Mouse (Mus musculus): ENCODE data around the gene Camk2d. TPM values are rescaled to one million over a fixed set of nuclear protein-coding genes. Genes with fewer than 3 reads are reported as not detected.

The Camk2d gene
- polyA plus RNA-seq, 1 experiment from 2014 or later = 29.9 TPM

- Histone ChIP-seq H3K4me2 (replicated peaks) (no peak overlapping the region), H3K36me3 (no peaks in the 10 kb centered on the region), H3K9ac (replicated peaks) (no peak overlapping the region), H3K4me3 (no peak overlapping the region), H3K27me3 (no peaks in the 10 kb centered on the region), H3K9me3 (no peaks in the 10 kb centered on the region), H3K4me1 (no peaks in the 10 kb centered on the region; the same call in 1 of the 2 replicates), H3K27ac (replicated peaks) (no peak overlapping the region)
- WGBS = 57% methylated on average over 11 of the region's 11 CpGs
- no peak for ATAC-seq (replicated peaks)
These were observed 17.5 kb downstream of the Camk2d start for GRCm38 (mm10) chr3:126613510-126614128.

- H3K27ac ChIP-seq (replicated peaks) = no peak overlapping the region
- no peak overlapping the region for H3K4me2 ChIP-seq (replicated peaks)
- H3K4me1 ChIP-seq = no peaks in the 10 kb centered on the region; the same call in 1 of the 2 replicates
- 85% methylated on average over 6 of the region's 6 CpGs for WGBS
- no peaks in the 10 kb centered on the region for H3K27me3 ChIP-seq
- ATAC-seq (replicated peaks) = no peak
- H3K9ac ChIP-seq (replicated peaks) = no peak overlapping the region
- no peaks in the 10 kb centered on the region for H3K36me3 ChIP-seq
- no peaks in the 10 kb centered on the region for H3K9me3 ChIP-seq
- no peak overlapping the region for H3K4me3 ChIP-seq
These were observed 19.2 kb downstream of the Camk2d start for GRCm38 (mm10) chr3:126615306-126615705.

- no peak for ATAC-seq (replicated peaks)
- H3K27me3 ChIP-seq = no peaks in the 10 kb centered on the region
- no peak overlapping the region for H3K4me2 ChIP-seq (replicated peaks)
- H3K4me3 ChIP-seq = no peak overlapping the region
- no peaks in the 10 kb centered on the region for H3K36me3 ChIP-seq
- no peaks in the 10 kb centered on the region for H3K9me3 ChIP-seq
- WGBS = 88% methylated on average over 6 of the region's 6 CpGs
- H3K27ac ChIP-seq (replicated peaks) = no peak overlapping the region
- no peak overlapping the region for H3K9ac ChIP-seq (replicated peaks)
- H3K4me1 ChIP-seq = no peaks in the 10 kb centered on the region
These were observed 24.1 kb downstream of the Camk2d start for GRCm38 (mm10) chr3:126620152-126620551.

GRCm38 (mm10) chr3:126622509-126622908 lies 26.4 kb downstream of the Camk2d start:
- 98% methylated on average over 2 of the region's 2 CpGs for WGBS
- no peaks in the 10 kb centered on the region for H3K27me3 ChIP-seq
- no peaks in the 10 kb centered on the region for H3K36me3 ChIP-seq
- no peak overlapping the region for H3K4me2 ChIP-seq (replicated peaks)
- no peak for ATAC-seq (replicated peaks)
- H3K4me1 ChIP-seq = no peaks in the 10 kb centered on the region
- no peak overlapping the region for H3K27ac ChIP-seq (replicated peaks)
- H3K9ac ChIP-seq (replicated peaks) = no peak overlapping the region
- no peaks in the 10 kb centered on the region for H3K9me3 ChIP-seq
- no peak overlapping the region for H3K4me3 ChIP-seq

GRCm38 (mm10) chr3:126624994-126625763 lies 29.1 kb downstream of the Camk2d start:
- 84% methylated on average over 11 of the region's 11 CpGs for WGBS
- Histone ChIP-seq H3K4me3 (no peak overlapping the region), H3K4me2 (replicated peaks) (no peak overlapping the region), H3K4me1 (no peaks in the 10 kb centered on the region), H3K27ac (replicated peaks) (no peak overlapping the region), H3K9me3 (no peaks in the 10 kb centered on the region), H3K9ac (replicated peaks) (no peak overlapping the region), H3K27me3 (no peaks in the 10 kb centered on the region), H3K36me3 (no peaks in the 10 kb centered on the region)
- no peak for ATAC-seq (replicated peaks)

- no peaks in the 10 kb centered on the region for H3K36me3 ChIP-seq
- H3K4me3 ChIP-seq = no peak overlapping the region
- no peak overlapping the region for H3K4me2 ChIP-seq (replicated peaks)
- H3K9me3 ChIP-seq = no peaks in the 10 kb centered on the region
- H3K4me1 ChIP-seq = no peaks in the 10 kb centered on the region
- 87% methylated on average over 8 of the region's 8 CpGs for WGBS
- no peaks in the 10 kb centered on the region for H3K27me3 ChIP-seq
- H3K9ac ChIP-seq (replicated peaks) = no peak overlapping the region
- no peak for ATAC-seq (replicated peaks)
- no peak overlapping the region for H3K27ac ChIP-seq (replicated peaks)
These were observed 29.6 kb downstream of the Camk2d start for GRCm38 (mm10) chr3:126625764-126626040.

- Histone ChIP-seq H3K9ac (replicated peaks) (no peak overlapping the region), H3K27ac (replicated peaks) (no peak overlapping the region), H3K9me3 (no peaks in the 10 kb centered on the region), H3K27me3 (no peaks in the 10 kb centered on the region), H3K36me3 (no peaks in the 10 kb centered on the region), H3K4me2 (replicated peaks) (no peak overlapping the region), H3K4me1 (no peaks in the 10 kb centered on the region), H3K4me3 (no peak overlapping the region)
- ATAC-seq (replicated peaks) = no peak
- WGBS = 91% methylated on average over 4 of the region's 4 CpGs
These were observed 31.9 kb downstream of the Camk2d start for GRCm38 (mm10) chr3:126627968-126628367.

GRCm38 (mm10) chr3:126628380-126628779 lies 32.3 kb downstream of the Camk2d start:
- no peak overlapping the region for H3K4me2 ChIP-seq (replicated peaks)
- H3K4me1 ChIP-seq = no peaks in the 10 kb centered on the region
- H3K9me3 ChIP-seq = no peaks in the 10 kb centered on the region
- no peaks in the 10 kb centered on the region for H3K36me3 ChIP-seq
- H3K27me3 ChIP-seq = no peaks in the 10 kb centered on the region
- ATAC-seq (replicated peaks) = no peak
- H3K4me3 ChIP-seq = no peak overlapping the region
- H3K27ac ChIP-seq (replicated peaks) = no peak overlapping the region
- H3K9ac ChIP-seq (replicated peaks) = no peak overlapping the region
- 77% methylated on average over 3 of the region's 3 CpGs for WGBS

GRCm38 (mm10) chr3:126629040-126629439 lies 32.9 kb downstream of the Camk2d start:
- Histone ChIP-seq H3K9ac (replicated peaks) (no peak overlapping the region), H3K27ac (replicated peaks) (no peak overlapping the region), H3K4me3 (no peak overlapping the region), H3K4me2 (replicated peaks) (no peak overlapping the region), H3K36me3 (no peaks in the 10 kb centered on the region), H3K9me3 (no peaks in the 10 kb centered on the region), H3K27me3 (no peaks in the 10 kb centered on the region), H3K4me1 (no peaks in the 10 kb centered on the region)
- no peak for ATAC-seq (replicated peaks)
- 87% methylated on average over 2 of the region's 2 CpGs for WGBS

GRCm38 (mm10) chr3:126630111-126630869 lies 34.2 kb downstream of the Camk2d start:
- no peaks in the 10 kb centered on the region for H3K4me1 ChIP-seq
- no peak overlapping the region for H3K9ac ChIP-seq (replicated peaks)
- no peak overlapping the region for H3K4me2 ChIP-seq (replicated peaks)
- H3K36me3 ChIP-seq = no peaks in the 10 kb centered on the region
- WGBS = 75% methylated on average over 19 of the region's 19 CpGs
- no peaks in the 10 kb centered on the region for H3K27me3 ChIP-seq
- no peaks in the 10 kb centered on the region for H3K9me3 ChIP-seq
- no peak for ATAC-seq (replicated peaks)
- no peak overlapping the region for H3K27ac ChIP-seq (replicated peaks)
- no peak overlapping the region for H3K4me3 ChIP-seq

GRCm38 (mm10) chr3:126631583-126631982 lies 35.5 kb downstream of the Camk2d start:
- H3K27me3 ChIP-seq = no peaks in the 10 kb centered on the region
- H3K27ac ChIP-seq (replicated peaks) = no peak overlapping the region
- H3K9me3 ChIP-seq = no peaks in the 10 kb centered on the region
- ATAC-seq (replicated peaks) = no peak
- H3K4me1 ChIP-seq = no peaks in the 10 kb centered on the region
- H3K4me2 ChIP-seq (replicated peaks) = no peak overlapping the region
- H3K9ac ChIP-seq (replicated peaks) = no peak overlapping the region
- no peak overlapping the region for H3K4me3 ChIP-seq
- 69% methylated on average over 8 of the region's 8 CpGs for WGBS
- no peaks in the 10 kb centered on the region for H3K36me3 ChIP-seq

- Histone ChIP-seq H3K9ac (replicated peaks) (no peak overlapping the region), H3K4me1 (no peaks in the 10 kb centered on the region), H3K27me3 (no peaks in the 10 kb centered on the region), H3K4me2 (replicated peaks) (no peak overlapping the region), H3K4me3 (no peak overlapping the region), H3K27ac (replicated peaks) (no peak overlapping the region), H3K9me3 (no peaks in the 10 kb centered on the region), H3K36me3 (no peaks in the 10 kb centered on the region)
- ATAC-seq (replicated peaks) = no peak
- WGBS = 82% methylated on average over 7 of the region's 7 CpGs
These were observed 36.5 kb downstream of the Camk2d start for GRCm38 (mm10) chr3:126632580-126632979.
